Mouse (Mus musculus) embryonic facial prominence, embryonic 11.5 days (tissue): ENCODE results near the gene Cdk13. TPM values are rescaled to one million over a fixed set of nuclear protein-coding genes. Genes with fewer than 3 reads are reported as not detected.

Experiments used
- ATAC-seq: fragments of 200-750 bp; cut with Nextera tagmentation; replicated peaks from 2 replicates; pipeline ENCODE4 v1.8.0; 2017; ENCODE audit warnings: low read depth; ENCODE audit not compliant: insufficient number of reproducible peaks, low FRiP score, low TSS enrichment
- DNase-seq: peaks from one replicate; pipeline ENCODE4 v3.0.0-alpha.2; 2015; ENCODE audit warnings: low spot score
- H3K27ac ChIP-seq: fragments of 300-500 bp; sonication (generic); replicated peaks from 2 replicates; pipeline ENCODE4 v1.5.1; 2014; ENCODE audit warnings: mild to moderate bottlenecking, low read depth, low read length, control low read depth
- H3K27me3 ChIP-seq: fragments of 300-500 bp; sonication (generic); 2 replicates; pipeline ENCODE4 v1.6.1; 2014; ENCODE audit warnings: mild to moderate bottlenecking, low read length, moderate library complexity, mixed read lengths; ENCODE audit not compliant: control insufficient read depth, insufficient read depth
- H3K36me3 ChIP-seq: fragments of 300-500 bp; sonication (generic); replicated peaks from 2 replicates; pipeline ENCODE4 v1.6.1; 2014; ENCODE audit warnings: low read depth, mild to moderate bottlenecking, low read length, moderate library complexity, mixed read lengths; ENCODE audit not compliant: control insufficient read depth, insufficient read depth
- H3K4me1 ChIP-seq: fragments of 300-500 bp; sonication (generic); 2 replicates; pipeline ENCODE4 v1.6.1; 2014; ENCODE audit warnings: low read length, mixed read lengths; ENCODE audit not compliant: control insufficient read depth, insufficient read depth
- H3K4me2 ChIP-seq: fragments of 300-500 bp; sonication (generic); 2 replicates; pipeline ENCODE4 v1.6.1; 2014; ENCODE audit warnings: low read depth, mild to moderate bottlenecking, control low read depth, low read length, moderate library complexity
- H3K4me3 ChIP-seq: fragments of 300-500 bp; sonication (generic); 2 replicates; pipeline ENCODE4 v1.5.1; 2014; ENCODE audit warnings: low read depth, low read length, control low read depth
- H3K9ac ChIP-seq: fragments of 300-500 bp; sonication (generic); replicated peaks from 2 replicates; pipeline ENCODE4 v1.6.1; 2014; ENCODE audit warnings: mild to moderate bottlenecking, control low read depth, low read length
- H3K9me3 ChIP-seq: fragments of 300-500 bp; sonication (generic); replicated peaks from 2 replicates; pipeline ENCODE4 v1.6.1; 2016; ENCODE audit warnings: mild to moderate bottlenecking, low read length, inconsistent platforms, mixed read lengths; ENCODE audit not compliant: control insufficient read depth
- WGBS: fragments of 180-500 bp; shearing (Covaris S2); extraction: QIAGEN DNeasy Blood & Tissue Kit; methylation state at CpG from one replicate; pipeline ENCODE4 v1.1.7; 2014; 5-methylcytosine and 5-hydroxymethylcytosine counted together
- polyA plus RNA-seq: library from polyadenylated mRNA; unstranded; fragments of >200 nt; fragmentation: Nextera tagmentation; extraction: Ambion mirVana; gene quantifications from 2 replicates; pipeline ENCODE4 v1.2.1, GENCODE M21; 2014

The Cdk13 gene
- polyA plus RNA-seq, 1 experiment from 2014 or later = 20.7 TPM

DNA sequence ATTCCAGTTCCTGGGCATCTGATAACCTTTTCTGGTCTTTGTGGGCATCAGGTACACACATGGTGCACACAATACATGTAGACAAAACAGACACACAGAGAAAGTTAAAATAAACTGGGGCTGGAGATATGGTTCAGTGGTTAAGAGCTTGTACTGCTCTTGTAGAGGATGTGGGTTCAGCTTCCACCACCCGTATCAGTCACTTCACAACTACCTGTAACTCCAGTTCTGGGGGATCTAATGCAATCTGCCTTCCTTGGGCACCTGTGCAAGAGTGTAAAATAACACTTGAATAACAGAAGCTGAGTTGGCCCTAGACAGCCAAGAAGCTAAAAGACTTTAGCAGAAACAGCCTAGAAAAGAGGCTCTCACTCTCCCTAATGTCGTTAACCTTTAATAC lies 12.3 kb upstream of the Cdk13 start:
- DNase-seq (no peak), ATAC-seq (no peak)
- H3K9ac ChIP-seq = no peak overlapping the region
- no peaks in the 10 kb centered on the region for H3K36me3 ChIP-seq
- H3K4me1 ChIP-seq = no peaks in the 10 kb centered on the region
- 88% methylated on average over 2 of the region's 2 CpGs for WGBS
- H3K4me3 ChIP-seq = no peak overlapping the region
- H3K27me3 ChIP-seq = no peaks in the 10 kb centered on the region
- H3K9me3 ChIP-seq = no peaks in the 10 kb centered on the region
- no peak overlapping the region for H3K4me2 ChIP-seq
- no peak overlapping the region for H3K27ac ChIP-seq

DNA sequence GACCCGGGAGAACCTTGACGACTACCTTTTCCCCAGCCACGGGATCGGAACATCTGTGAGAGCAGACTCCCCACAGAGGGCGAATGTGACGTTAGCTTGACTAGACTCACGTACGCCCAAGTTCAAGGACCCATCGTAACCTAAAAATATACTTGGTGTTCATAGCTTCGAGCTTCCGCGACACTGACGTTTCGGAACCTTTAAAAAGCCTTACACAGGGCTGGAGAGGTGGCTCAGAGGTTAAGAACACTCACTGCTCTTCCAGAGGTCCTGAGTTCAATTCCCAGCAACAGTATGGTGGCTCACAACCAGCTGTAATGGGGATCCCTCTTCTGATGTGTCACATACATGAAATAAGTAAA lies 698 bp upstream of the Cdk13 start:
- Histone ChIP-seq H3K36me3 (no peaks in the 10 kb centered on the region), H3K9me3 (no peaks in the 10 kb centered on the region), H3K4me1 (no peaks in the 10 kb centered on the region), H3K27ac (peak overlapping the region; percentile 22; the same call in 1 of the 2 replicates), H3K4me3 (peak overlapping the region; percentile 99), H3K27me3 (no peaks in the 10 kb centered on the region), H3K9ac (peak overlapping the region; percentile 55), H3K4me2 (peak overlapping the region; percentile 39)
- WGBS = under 1% methylated on average over 14 of the region's 14 CpGs
- DNase-seq (no peak), ATAC-seq (no peak)

DNA sequence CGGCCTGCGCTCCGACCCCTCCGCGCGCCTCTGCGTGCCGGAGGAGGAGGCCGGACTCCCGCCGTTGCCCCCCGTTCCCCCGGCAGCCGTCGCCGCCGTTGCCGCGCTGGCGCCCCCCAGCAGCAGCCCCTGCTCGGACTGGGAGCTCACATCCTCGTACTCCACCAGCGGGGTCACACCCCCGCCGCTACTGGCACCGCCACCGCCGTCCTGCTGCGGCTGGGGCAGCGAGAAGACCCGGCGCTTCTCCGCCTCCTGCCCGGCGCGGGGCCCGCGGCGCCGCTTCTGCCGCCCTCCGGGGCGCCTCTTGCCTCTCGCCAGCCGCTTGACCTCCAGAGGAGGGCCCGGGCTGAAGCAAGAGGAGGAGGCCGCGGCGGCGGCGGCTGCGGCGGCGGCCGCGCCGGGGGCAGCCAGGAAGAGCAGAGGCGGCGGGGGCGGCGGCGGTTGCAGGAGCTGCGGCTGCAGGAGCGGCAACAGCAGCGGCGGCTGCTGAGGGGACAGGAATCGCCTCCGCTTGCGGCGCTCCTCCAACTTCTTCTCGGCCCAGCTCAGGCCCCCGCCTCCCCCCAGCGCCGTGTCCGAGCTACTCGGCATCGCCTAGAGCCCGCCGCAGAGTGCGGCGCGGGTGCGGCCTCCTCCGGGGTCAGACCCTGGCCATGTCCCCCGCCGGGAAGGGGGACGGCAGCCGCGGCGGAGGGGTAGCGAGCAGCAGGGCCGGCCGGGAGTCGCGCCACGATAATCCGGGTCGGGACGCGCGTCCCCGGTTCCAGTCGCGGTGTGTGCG lies 647 bp downstream of the Cdk13 start:
- H3K27ac ChIP-seq = peak overlapping the region; percentile 94
- under 1% methylated on average over 56 of the region's 105 CpGs for WGBS
- ATAC-seq = peak; percentile 44
- no peaks in the 10 kb centered on the region for H3K27me3 ChIP-seq
- DNase-seq = peak; percentile 48
- H3K4me2 ChIP-seq = peak overlapping the region; percentile 82
- H3K9me3 ChIP-seq = no peaks in the 10 kb centered on the region
- no peaks in the 10 kb centered on the region for H3K4me1 ChIP-seq
- H3K4me3 ChIP-seq = peak overlapping the region; percentile 99
- H3K9ac ChIP-seq = peak overlapping the region; percentile 90
- no peaks in the 10 kb centered on the region for H3K36me3 ChIP-seq

DNA sequence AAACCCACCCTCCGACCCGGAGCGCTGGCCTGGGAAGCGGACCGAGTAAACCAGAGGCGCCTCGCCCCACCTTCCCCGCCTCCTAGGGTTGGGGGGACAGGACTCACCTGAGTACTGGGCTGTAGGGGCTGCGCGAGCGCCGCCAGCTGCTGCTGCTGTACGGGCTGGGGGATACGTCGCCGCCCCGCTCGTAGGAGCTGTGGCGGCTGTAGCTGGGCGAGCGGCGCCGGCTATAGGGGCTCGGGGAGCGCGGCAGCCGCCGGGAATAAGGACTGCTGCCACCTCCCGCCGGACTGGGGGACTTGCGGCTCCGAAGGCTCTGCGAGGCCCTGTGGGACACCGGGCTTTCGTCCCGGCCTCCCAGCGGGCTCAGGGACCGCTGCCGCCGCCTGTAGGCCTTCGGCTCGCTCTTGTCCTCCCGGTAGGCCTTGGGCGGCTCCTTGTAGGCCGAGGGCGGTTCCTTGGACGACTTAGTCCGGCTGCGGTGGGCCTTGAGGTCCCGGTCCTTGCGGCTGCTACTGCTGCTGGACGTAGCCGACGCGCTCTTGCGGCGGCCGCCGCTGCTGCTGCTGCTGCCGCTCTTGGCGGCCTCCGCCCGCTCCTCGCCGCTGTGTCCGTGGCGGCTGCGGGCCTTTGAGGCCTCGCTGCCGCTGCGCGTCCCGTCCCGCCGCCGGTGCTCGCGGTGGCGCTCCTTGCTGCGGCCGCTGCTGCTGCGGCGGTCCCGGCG lies 1.4 kb downstream of the Cdk13 start:
- H3K27me3 ChIP-seq = no peaks in the 10 kb centered on the region
- peak overlapping the region; percentile 90 for H3K9ac ChIP-seq
- ATAC-seq (peak; percentile 45), DNase-seq (peak; percentile 78)
- peak overlapping the region; percentile 94 for H3K27ac ChIP-seq
- peak overlapping the region; percentile 82 for H3K4me2 ChIP-seq
- peak overlapping the region; percentile 99 for H3K4me3 ChIP-seq
- H3K4me1 ChIP-seq = no peaks in the 10 kb centered on the region
- WGBS = 0% methylated on average over 81 of the region's 85 CpGs
- H3K36me3 ChIP-seq = no peaks in the 10 kb centered on the region
- no peaks in the 10 kb centered on the region for H3K9me3 ChIP-seq

DNA sequence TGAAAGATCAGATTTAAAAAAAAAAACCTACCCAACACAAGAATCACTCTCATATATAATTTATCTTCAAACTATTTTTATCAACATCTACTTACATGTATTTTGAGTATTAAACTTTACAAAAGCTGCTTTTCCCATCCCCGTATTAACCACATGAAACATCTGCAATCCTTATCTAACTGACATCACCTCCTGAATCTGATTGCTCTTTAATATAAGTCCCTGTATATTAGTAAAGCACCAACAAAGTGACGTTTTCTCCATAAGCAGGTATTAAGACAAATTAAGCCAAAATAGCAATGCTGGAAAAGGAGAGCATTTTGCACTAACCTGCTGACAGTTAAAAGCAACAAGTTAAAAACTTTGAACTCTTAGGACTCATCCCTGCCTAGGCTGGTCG lies 2.0 kb downstream of the Cdk13 start:
- Histone ChIP-seq H3K27me3 (no peaks in the 10 kb centered on the region), H3K4me1 (no peaks in the 10 kb centered on the region), H3K9me3 (no peaks in the 10 kb centered on the region), H3K27ac (peak overlapping the region; percentile 94), H3K36me3 (no peaks in the 10 kb centered on the region), H3K4me3 (peak overlapping the region; percentile 99), H3K9ac (peak overlapping the region; percentile 90), H3K4me2 (peak overlapping the region; percentile 82)
- DNase-seq = no peak
- no peak for ATAC-seq
- WGBS = 8% methylated on average over 3 of the region's 3 CpGs

DNA sequence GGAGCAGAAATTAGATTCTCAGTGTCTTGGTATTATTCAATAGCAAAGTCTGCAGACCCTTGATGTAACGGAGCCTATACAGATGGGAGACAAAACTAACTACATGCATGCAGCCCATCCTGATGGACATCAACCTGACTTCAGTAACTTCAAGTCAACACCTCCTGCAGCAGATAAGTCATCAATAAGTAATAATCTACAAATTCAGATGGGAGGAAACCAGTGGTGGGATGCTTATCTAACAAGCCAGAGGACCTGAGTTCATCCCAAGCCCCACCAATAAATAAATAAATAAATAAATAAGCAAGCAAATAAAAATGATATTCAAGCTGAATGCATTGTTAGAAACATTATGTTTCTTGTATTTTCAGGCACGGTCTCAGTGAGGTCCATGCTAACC lies 5.2 kb downstream of the Cdk13 start:
- Histone ChIP-seq H3K9ac (no peak overlapping the region), H3K27me3 (no peaks in the 10 kb centered on the region), H3K27ac (no peak overlapping the region), H3K4me3 (no peak overlapping the region), H3K4me1 (no peaks in the 10 kb centered on the region), H3K4me2 (no peak overlapping the region), H3K9me3 (no peaks in the 10 kb centered on the region), H3K36me3 (no peaks in the 10 kb centered on the region)
- ATAC-seq (no peak), DNase-seq (no peak)
- WGBS = 92% methylated on average over 2 of the region's 2 CpGs

DNA sequence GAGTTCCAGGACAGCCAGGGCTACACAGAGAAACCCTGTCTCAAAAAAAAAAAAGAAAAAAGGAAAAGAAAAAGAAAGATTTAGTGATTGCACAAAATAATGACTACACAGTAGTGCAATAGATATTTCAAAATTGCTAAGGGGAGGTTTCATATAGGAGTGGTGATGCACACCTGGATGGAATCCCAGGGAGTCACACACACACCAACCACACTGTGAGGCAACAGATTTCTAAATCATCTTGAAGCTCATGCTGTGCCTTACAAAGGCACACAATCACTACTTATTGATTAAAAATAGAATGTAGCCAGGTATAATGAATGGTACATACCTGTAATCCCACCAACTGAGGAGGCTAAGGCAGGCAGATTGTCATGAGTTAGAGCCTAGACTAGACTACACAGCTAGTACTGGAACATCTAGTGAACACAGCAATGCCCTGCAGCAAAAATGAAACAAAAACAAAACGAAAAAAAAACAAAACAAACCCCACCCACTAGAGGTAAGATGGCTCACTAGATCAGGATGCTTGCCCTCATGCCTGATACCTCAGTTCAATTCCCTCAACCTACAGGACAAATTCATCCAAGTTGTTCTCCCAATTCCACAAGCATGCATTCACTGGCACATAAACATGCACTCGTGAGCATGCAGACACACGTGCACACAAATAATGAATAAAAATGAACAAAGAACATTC lies 9.0 kb downstream of the Cdk13 start:
- Histone ChIP-seq H3K27ac (no peak overlapping the region), H3K4me3 (no peak overlapping the region), H3K4me2 (no peak overlapping the region), H3K27me3 (no peaks in the 10 kb centered on the region), H3K4me1 (no peaks in the 10 kb centered on the region), H3K9ac (no peak overlapping the region), H3K9me3 (no peaks in the 10 kb centered on the region), H3K36me3 (no peaks in the 10 kb centered on the region)
- DNase-seq = no peak
- ATAC-seq = no peak
- WGBS = 91% methylated on average over 3 of the region's 3 CpGs

DNA sequence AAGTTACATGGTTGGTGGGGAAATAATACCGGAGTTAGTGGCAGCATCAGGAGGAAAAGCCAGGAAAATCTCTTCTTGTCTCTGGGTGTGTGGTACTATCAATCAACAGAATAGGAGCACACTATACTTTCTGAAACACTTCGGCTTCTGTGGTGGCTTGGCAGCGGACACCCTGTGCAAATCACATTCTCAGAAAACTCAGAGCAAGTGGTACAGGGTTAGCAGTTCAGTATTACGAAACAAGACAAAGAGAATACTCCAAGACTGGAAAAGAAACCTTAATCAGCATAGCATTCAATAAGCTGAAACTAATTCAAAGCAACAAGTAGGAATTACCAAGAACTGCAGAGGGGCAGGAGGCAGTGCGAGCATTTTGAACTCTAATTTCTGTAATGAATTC lies 21.3 kb downstream of the Cdk13 start:
- DNase-seq (no peak), ATAC-seq (no peak)
- Histone ChIP-seq H3K4me2 (no peak overlapping the region), H3K4me1 (no peaks in the 10 kb centered on the region), H3K27ac (no peak overlapping the region), H3K27me3 (no peaks in the 10 kb centered on the region), H3K9ac (no peak overlapping the region), H3K36me3 (no peaks in the 10 kb centered on the region), H3K4me3 (no peak overlapping the region), H3K9me3 (no peaks in the 10 kb centered on the region)
- 90% methylated on average over 5 of the region's 5 CpGs for WGBS
